8 mouse cellular contexts compared by ENCODE assay signal in the genomic region with DNA sequence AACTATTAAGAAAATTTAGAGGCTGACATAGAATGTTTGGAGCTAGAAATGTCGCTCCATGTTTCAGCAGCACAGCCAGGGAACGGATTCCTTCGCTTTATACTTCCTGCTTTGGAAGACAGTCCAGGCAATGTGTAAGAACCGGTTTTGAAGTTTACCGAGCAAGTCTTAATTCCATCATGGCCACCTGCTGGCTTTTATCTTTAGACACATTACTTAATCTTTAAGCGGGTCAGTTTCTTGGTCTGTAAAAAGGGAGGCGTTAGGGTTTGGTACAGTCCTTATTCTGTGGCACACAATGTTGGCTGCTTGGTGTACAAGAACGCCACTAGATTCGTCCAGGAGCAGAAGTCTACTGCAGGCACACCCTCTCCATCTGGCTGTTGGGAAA. TPM values are rescaled to one million over a fixed set of nuclear protein-coding genes. Genes with fewer than 3 reads are reported as not detected.
DNase-seq lines count a peak whose midpoint lies in the region; ATAC-seq and TF ChIP-seq lines count a peak whose summit lies in the region.

No protein-coding gene starts in this region.

- H3K4me2 ChIP-seq in lung, embryonic 14.5 days: peak overlapping the region; percentile 61

- peak overlapping the region; percentile 97 for H3K9ac ChIP-seq in lung, embryonic 14.5 days

- DNase-seq in lung, embryonic 14.5 days: no peak
- DNase-seq in lung, postnatal 4 days: no peak
- DNase-seq in limb, embryonic 10.5 days (ENCODE audit: low spot score): no peak
- DNase-seq in adrenal gland, adult 18-20 months (ENCODE audit: low spot score in 2 of 2): no peak
- no peak for DNase-seq in cerebellum, postnatal 36 days
- DNase-seq in B cell, adult 2 months: no peak

- H3K36me3 ChIP-seq in lung, embryonic 14.5 days (ENCODE audit: insufficient read depth): no peaks in the 10 kb centered on the region; the same call in 1 of the 2 replicates
- H3K36me3 ChIP-seq in limb, embryonic 10.5 days: no peaks in the 10 kb centered on the region

- H3K9me3 ChIP-seq in lung, embryonic 14.5 days (ENCODE audit: low read depth, low read length): no peaks in the 10 kb centered on the region
- H3K9me3 ChIP-seq in limb, embryonic 10.5 days (replicated peaks): no peaks in the 10 kb centered on the region

- peak overlapping the region; percentile 69 for H3K4me3 ChIP-seq in lung, embryonic 14.5 days (ENCODE audit: low read depth, low read length)
- peak overlapping the region; percentile 83 for H3K4me3 ChIP-seq in limb, embryonic 10.5 days
- H3K4me3 ChIP-seq in olfactory bulb, adult 2 months (ENCODE audit: insufficient read depth, low read depth, low read length): peak overlapping the region; percentile 92

- H3K27ac ChIP-seq in lung, embryonic 14.5 days (ENCODE audit: low read depth): peak overlapping the region; percentile 96
- peak overlapping the region; percentile 99; the same call in 1 of the 2 replicates for H3K27ac ChIP-seq in limb, embryonic 10.5 days
- H3K27ac ChIP-seq in olfactory bulb, adult 2 months (ENCODE audit: insufficient read depth, low read depth, low read length): no peak overlapping the region

- no peak for TF ChIP-seq CTCF in lung, embryonic 14.5 days (IDR thresholded peaks at IDR 0.05; ENCODE audit: low read depth)
- TF ChIP-seq CTCF in olfactory bulb, adult 2 months (IDR thresholded peaks at IDR 0.05; ENCODE audit: insufficient read depth, low read depth, low read length): no peak

- 11% methylated on average over 9 of the region's 9 CpGs for WGBS in lung, embryonic 14.5 days
- 32% methylated on average over 9 of the region's 9 CpGs for WGBS in limb, embryonic 10.5 days
- 10% methylated on average over 9 of the region's 9 CpGs for WGBS in olfactory bulb, adult 2 months

- no peaks in the 10 kb centered on the region; the same call in 1 of the 2 replicates for H3K4me1 ChIP-seq in lung, embryonic 14.5 days (ENCODE audit: insufficient read depth)
- peaks cover 35% of the 10 kb centered on the region for H3K4me1 ChIP-seq in limb, embryonic 10.5 days
- peaks cover 2% of the 10 kb centered on the region; the same call in 1 of the 2 replicates for H3K4me1 ChIP-seq in olfactory bulb, adult 2 months (ENCODE audit: control insufficient read depth, insufficient read depth, low read length)

- no peaks in the 10 kb centered on the region for H3K27me3 ChIP-seq in lung, embryonic 14.5 days (ENCODE audit: insufficient read depth, low read length)
- H3K27me3 ChIP-seq in limb, embryonic 10.5 days (ENCODE audit: low read depth, poor library complexity, severe bottlenecking): no peaks in the 10 kb centered on the region

- no peak for TF ChIP-seq POLR2A in olfactory bulb, adult 2 months (IDR thresholded peaks at IDR 0.05; ENCODE audit: insufficient read depth, low read depth, low read length)

- ATAC-seq in lung, embryonic 14.5 days (ENCODE audit: insufficient read depth): peak; percentile 42
- peak; percentile 60 for ATAC-seq in erythroblast, adult 5-6 weeks (replicated peaks; ENCODE audit: low FRiP score, poor library complexity, severe bottlenecking)

RNA-seq across cellular contexts. Expression of gene Wdr41, which starts 0.3 kb away (rescaled TPM):
- polyA plus RNA-seq in lung, embryonic 14.5 days (2014; fragmentation: Nextera tagmentation; extraction: Ambion mirVana): 21.5 and 22.2 TPM in 2 replicates
- total RNA-seq in erythroblast, adult 5-6 weeks (2015; ENCODE audit: low replicate concordance): 6.9 and 14.0 TPM in 2 replicates
- total RNA-seq in erythroblast, adult 5-6 weeks (2017; ENCODE audit: low replicate concordance): 2.0 and 3.4 TPM in 2 replicates
- polyA plus RNA-seq in limb, embryonic 10.5 days (2016; fragmentation: Nextera tagmentation; extraction: Ambion mirVana): 12.6 and 16.4 TPM in 2 replicates
- not detected in 2 replicates for polyA plus RNA-seq in olfactory bulb, adult 2 months (2012; ENCODE audit: insufficient read depth, insufficient read length, low replicate concordance, missing spikeins)
- 10 to 100 TPM; 16.9 to 18.4 TPM for total RNA-seq in adrenal gland, adult 18-20 months (2021)
